Mouse (Mus musculus) erythroblast, embryonic 14.5 days (primary cell): ENCODE data around the gene Gm19965. TPM values are rescaled to one million over a fixed set of nuclear protein-coding genes. Genes with fewer than 3 reads are reported as not detected.

Experiments
- H3K27me3 ChIP-seq: 2 replicates; pipeline ENCODE4 v1.6.1; 2012; ENCODE audit warnings: inconsistent platforms; ENCODE audit not compliant: control insufficient read depth
- H3K36me3 ChIP-seq: 2 replicates; pipeline ENCODE4 v1.6.1; 2012; ENCODE audit warnings: mild to moderate bottlenecking, inconsistent platforms; ENCODE audit not compliant: control insufficient read depth
- H3K4me1 ChIP-seq: 2 replicates; pipeline ENCODE4 v1.6.1; 2012; ENCODE audit warnings: inconsistent platforms; ENCODE audit not compliant: control insufficient read depth
- H3K4me3 ChIP-seq: replicated peaks from 2 replicates; pipeline ENCODE3; 2012; ENCODE audit warnings: moderate library complexity, mild to moderate bottlenecking, inconsistent platforms
- H3K9me3 ChIP-seq: 2 replicates; pipeline ENCODE4 v1.6.1; 2012; ENCODE audit warnings: low read length, inconsistent platforms, mixed read lengths; ENCODE audit not compliant: control insufficient read depth
- GATA1 ChIP-seq: IDR thresholded peaks from 2 replicates; pipeline ENCODE4 v1.6.1; 2012; ENCODE audit warnings: low read length, inconsistent platforms, mixed read lengths
- TAL1 ChIP-seq: IDR thresholded peaks from 3 replicates; pipeline ENCODE4 v1.6.1; 2012; ENCODE audit warnings: low read length, inconsistent platforms, mixed read lengths
- polyA plus RNA-seq: library from polyadenylated mRNA; stranded (reverse); fragments of >175 nt; gene quantifications from 2 replicates; pipeline ENCODE4 v1.2.3, GENCODE M21; 2012

The Gm19965 gene
- not detected in 2 replicates for polyA plus RNA-seq

GRCm38 (mm10) chr1:116802683-116803082 is at the start of gene Gm19965:
Gene Gm19965, plus strand, starts transcription at chr1:116802983.
- Histone ChIP-seq H3K27me3 (no peaks in the 10 kb centered on the region), H3K9me3 (0 out of 2 replicates have a peak, but pooled peaks cover 2% of the 10 kb centered on the region), H3K36me3 (no peaks in the 10 kb centered on the region), H3K4me1 (no peaks in the 10 kb centered on the region), H3K4me3 (no peak within 1 kb of the TSS)
- TF ChIP-seq GATA1 = no peak
- TF ChIP-seq TAL1 = no peak

- TF ChIP-seq GATA1 = no peak
- TF ChIP-seq TAL1 = no peak
- H3K4me1 ChIP-seq = no peaks in the 10 kb centered on the region
- H3K27me3 ChIP-seq = no peaks in the 10 kb centered on the region
- H3K4me3 ChIP-seq = no peak overlapping the region
- no peaks in the 10 kb centered on the region for H3K36me3 ChIP-seq
- H3K9me3 ChIP-seq = no peaks in the 10 kb centered on the region
Observed at GRCm38 (mm10) chr1:116782471-116782989, 20.3 kb upstream of the Gm19965 start.
